Mouse (Mus musculus) neural tube, embryonic 14.5 days (tissue): ENCODE data around the gene Atrip. TPM values are rescaled to one million over a fixed set of nuclear protein-coding genes. Genes with fewer than 3 reads are reported as not detected.

Experiments used
- ATAC-seq: fragments of 200-750 bp; cut with Nextera tagmentation; 2 replicates; pipeline ENCODE4 v1.8.0; 2017; ENCODE audit warnings: low read depth, mild to moderate bottlenecking, moderate TSS enrichment, moderate library complexity
- H3K27ac ChIP-seq: fragments of 300-500 bp; sonication (generic); 2 replicates; pipeline ENCODE4 v1.5.1; 2014; ENCODE audit warnings: low read depth, mild to moderate bottlenecking, control low read depth, low read length, moderate library complexity, mixed read lengths
- H3K27me3 ChIP-seq: fragments of 300-500 bp; sonication (generic); 2 replicates; pipeline ENCODE4 v1.6.1; 2014; ENCODE audit warnings: low read length; ENCODE audit not compliant: control insufficient read depth, insufficient read depth
- H3K36me3 ChIP-seq: fragments of 300-500 bp; sonication (generic); 2 replicates; pipeline ENCODE4 v1.6.1; 2014; ENCODE audit warnings: low read length, mixed read lengths; ENCODE audit not compliant: control insufficient read depth, insufficient read depth
- H3K4me1 ChIP-seq: fragments of 300-500 bp; sonication (generic); 2 replicates; pipeline ENCODE4 v1.6.1; 2014; ENCODE audit warnings: low read length; ENCODE audit not compliant: control insufficient read depth, insufficient read depth
- H3K4me2 ChIP-seq: fragments of 300-500 bp; sonication (generic); 2 replicates; pipeline ENCODE4 v1.6.1; 2014; ENCODE audit warnings: mild to moderate bottlenecking, low read depth, low read length, control low read depth
- H3K4me3 ChIP-seq: fragments of 300-500 bp; sonication (generic); 2 replicates; pipeline ENCODE4 v1.5.1; 2014; ENCODE audit warnings: low read depth, low read length, control low read depth, mixed read lengths
- H3K9ac ChIP-seq: fragments of 300-500 bp; sonication (generic); replicated peaks from 2 replicates; pipeline ENCODE4 v1.6.1; 2014; ENCODE audit warnings: low read depth, mild to moderate bottlenecking, control low read depth, low read length, mixed read lengths
- H3K9me3 ChIP-seq: fragments of 300-500 bp; sonication (generic); 2 replicates; pipeline ENCODE4 v1.6.1; 2016; ENCODE audit warnings: low read length; ENCODE audit not compliant: control insufficient read depth
- WGBS: fragments of 180-500 bp; shearing (Covaris S2); extraction: QIAGEN DNeasy Blood & Tissue Kit; methylation state at CpG from one replicate; pipeline ENCODE4 v1.1.7; 2014; 5-methylcytosine and 5-hydroxymethylcytosine counted together
- polyA plus RNA-seq: library from polyadenylated mRNA; unstranded; fragments of >200 nt; fragmentation: Nextera tagmentation; extraction: Ambion mirVana; gene quantifications from 2 replicates; pipeline ENCODE4 v1.2.1, GENCODE M21; 2014

Gene Atrip
- polyA plus RNA-seq, 1 experiment from 2014 or later = 34.8 TPM

GRCm38 (mm10) chr9:109095137-109095982 is 21.4 kb upstream of the Atrip start, which contains the start of gene Plxnb1:
Plxnb1 (plus strand) TSS chr9:109095389.
- H3K4me1 ChIP-seq = peaks cover 41% of the 10 kb centered on the region
- peak within 1 kb of the TSS; percentile 100 for H3K27ac ChIP-seq
- H3K4me2 ChIP-seq = peak within 1 kb of the TSS; percentile 95
- H3K27me3 ChIP-seq = no peaks in the 10 kb centered on the region
- H3K36me3 ChIP-seq = peaks cover 11% of the 10 kb centered on the region
- H3K9me3 ChIP-seq = no peaks in the 10 kb centered on the region
- peak within 1 kb of the TSS; percentile 78 for H3K4me3 ChIP-seq
- under 1% methylated on average over 88 of the region's 102 CpGs for WGBS
- peak; percentile 62 for ATAC-seq
- H3K9ac ChIP-seq = peak within 1 kb of the TSS; percentile 95

DNA sequence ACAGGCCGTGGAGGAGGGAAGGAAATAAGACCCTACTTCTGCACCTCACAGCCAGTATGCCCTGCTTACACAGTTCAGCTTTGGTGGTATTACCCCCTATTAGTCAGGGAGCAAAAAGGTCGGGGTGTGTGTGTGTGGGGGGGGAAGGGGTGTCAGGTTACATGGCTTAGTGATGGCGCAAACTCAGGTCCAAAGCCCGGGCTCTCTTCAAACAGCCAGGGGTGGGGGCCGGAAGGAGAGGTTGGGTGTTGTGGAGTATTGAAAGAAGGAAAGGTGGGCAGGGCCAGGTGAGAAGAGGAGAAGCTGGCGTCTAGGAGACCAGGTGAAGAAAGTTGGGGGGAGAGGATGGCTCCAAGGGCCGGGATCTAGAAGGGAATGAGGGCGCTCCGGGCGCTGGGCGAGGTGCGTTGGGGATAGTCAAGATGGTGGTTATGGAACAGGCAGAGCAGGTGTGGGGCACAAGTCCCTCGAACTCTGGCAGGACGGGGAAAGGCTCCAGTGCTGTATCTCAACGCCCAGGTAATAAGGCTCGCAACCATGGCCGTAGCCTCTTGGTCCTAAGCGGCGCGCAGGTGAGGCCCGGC is 20.7 kb upstream of the Atrip start:
- peak overlapping the region; percentile 100 for H3K27ac ChIP-seq
- H3K9me3 ChIP-seq = no peaks in the 10 kb centered on the region
- peaks cover 4% of the 10 kb centered on the region for H3K36me3 ChIP-seq
- peak overlapping the region; percentile 78 for H3K4me3 ChIP-seq
- ATAC-seq = no peak; the same call in 1 of the 2 replicates
- peaks cover 41% of the 10 kb centered on the region for H3K4me1 ChIP-seq
- peak overlapping the region; percentile 95 for H3K9ac ChIP-seq
- 2% methylated on average over 21 of the region's 21 CpGs for WGBS
- H3K27me3 ChIP-seq = no peaks in the 10 kb centered on the region
- H3K4me2 ChIP-seq = peak overlapping the region; percentile 95

DNA sequence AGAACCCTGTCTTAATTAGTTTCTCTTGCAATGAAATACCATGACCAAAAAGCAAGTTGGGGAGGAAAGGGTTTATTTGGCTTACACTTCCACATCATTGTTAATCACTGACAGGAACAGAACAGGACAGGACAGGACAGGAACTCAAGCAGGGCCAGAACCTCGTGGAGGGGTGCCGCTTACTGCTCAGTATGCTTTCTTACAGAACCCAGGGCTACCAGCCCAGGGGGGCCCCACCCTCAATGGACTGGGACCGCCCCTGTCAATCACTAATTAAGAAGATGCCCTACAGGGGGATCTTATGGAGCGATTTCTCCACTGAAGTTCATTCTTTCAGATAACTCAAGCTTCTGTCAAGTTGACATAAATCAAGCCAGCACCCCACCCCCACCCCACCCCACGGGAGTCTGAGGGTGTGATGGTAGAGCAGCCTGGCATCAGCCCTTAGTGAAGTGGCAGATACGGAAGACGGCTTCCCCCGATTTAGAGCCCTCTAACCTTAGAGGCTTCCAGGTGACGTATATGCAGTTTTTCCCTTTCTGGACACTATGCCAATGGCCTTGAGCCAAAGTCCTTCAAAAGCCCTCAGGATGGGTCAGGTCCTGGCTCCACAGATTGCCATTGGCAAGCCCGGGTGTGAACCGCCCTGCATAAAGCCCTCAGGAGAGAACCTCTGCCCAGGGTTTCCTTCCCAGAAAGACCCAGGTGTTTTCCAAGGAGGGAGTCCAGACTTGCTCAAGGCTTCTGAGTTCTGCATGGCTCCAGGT is 20.0 kb upstream of the Atrip start:
- no peak for ATAC-seq
- H3K27me3 ChIP-seq = no peaks in the 10 kb centered on the region
- peak overlapping the region; percentile 95 for H3K4me2 ChIP-seq
- H3K4me1 ChIP-seq = peaks cover 37% of the 10 kb centered on the region
- WGBS = 17% methylated on average over 11 of the region's 11 CpGs
- peak overlapping the region; percentile 95 for H3K9ac ChIP-seq
- peak overlapping the region; percentile 78; the same call in 1 of the 2 replicates for H3K4me3 ChIP-seq
- 0 out of 2 replicates have a peak, but pooled peaks cover 3% of the 10 kb centered on the region for H3K36me3 ChIP-seq
- H3K9me3 ChIP-seq = no peaks in the 10 kb centered on the region
- H3K27ac ChIP-seq = peak overlapping the region; percentile 100

DNA sequence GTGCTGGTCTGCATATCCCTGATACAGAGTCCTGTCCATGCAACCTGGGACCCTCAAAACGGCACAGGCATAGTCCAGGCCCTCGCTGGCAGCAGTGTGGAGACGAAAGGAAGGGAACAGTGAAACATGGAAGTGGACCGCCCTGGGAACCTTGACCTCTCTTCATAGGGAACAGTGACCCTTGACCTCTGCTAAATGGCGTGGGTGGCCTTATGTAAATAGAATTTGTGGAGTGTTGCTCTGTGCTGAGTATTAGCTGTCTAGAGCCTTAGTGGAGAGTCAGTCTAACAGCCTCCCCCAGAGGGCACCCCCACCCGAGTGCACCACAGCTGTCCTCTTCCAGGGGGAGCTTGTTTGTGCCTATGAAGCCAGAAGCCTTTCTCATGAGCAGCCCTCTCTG is 18.9 kb upstream of the Atrip start:
- no peaks in the 10 kb centered on the region for H3K9me3 ChIP-seq
- WGBS = 54% methylated on average over 6 of the region's 6 CpGs
- no peak overlapping the region for H3K27ac ChIP-seq
- ATAC-seq = no peak
- H3K36me3 ChIP-seq = 0 out of 2 replicates have a peak, but pooled peaks cover 3% of the 10 kb centered on the region
- no peaks in the 10 kb centered on the region for H3K27me3 ChIP-seq
- H3K4me2 ChIP-seq = no peak overlapping the region
- peaks cover 27% of the 10 kb centered on the region for H3K4me1 ChIP-seq
- no peak overlapping the region for H3K9ac ChIP-seq
- no peak overlapping the region for H3K4me3 ChIP-seq

- 86% methylated on average over 8 of the region's 8 CpGs for WGBS
- no peaks in the 10 kb centered on the region for H3K27me3 ChIP-seq
- no peak overlapping the region for H3K4me2 ChIP-seq
- peaks cover 17% of the 10 kb centered on the region for H3K4me1 ChIP-seq
- H3K9me3 ChIP-seq = no peaks in the 10 kb centered on the region
- ATAC-seq = no peak
- H3K9ac ChIP-seq = no peak overlapping the region
- no peak overlapping the region for H3K4me3 ChIP-seq
- H3K36me3 ChIP-seq = 0 out of 2 replicates have a peak, but pooled peaks cover 3% of the 10 kb centered on the region
- no peak overlapping the region for H3K27ac ChIP-seq
These were observed 17.9 kb upstream of the Atrip start for GRCm38 (mm10) chr9:109091802-109092201.

DNA sequence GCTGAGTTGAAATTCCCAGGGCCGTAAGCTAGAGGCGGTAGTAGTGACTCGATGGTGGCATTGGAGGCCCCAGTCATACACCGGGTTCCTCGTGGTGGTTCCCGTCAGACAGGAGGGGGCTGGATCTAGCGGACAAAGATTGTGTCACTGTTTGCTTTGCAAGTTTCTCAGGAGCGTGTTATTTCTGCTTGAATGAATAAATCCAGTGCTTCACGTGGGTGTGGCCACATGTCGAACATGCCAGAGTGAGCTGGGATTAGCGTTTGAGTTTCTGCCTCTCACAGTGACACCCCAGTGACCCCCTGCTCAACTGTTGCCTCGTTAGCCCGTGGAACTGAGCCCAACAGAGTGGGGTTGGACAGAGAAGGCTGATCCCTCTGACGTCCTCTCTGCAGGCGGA is 16.5 kb upstream of the Atrip start:
- 69% methylated on average over 15 of the region's 15 CpGs for WGBS
- Histone ChIP-seq H3K4me1 (peaks cover 10% of the 10 kb centered on the region; the same call in 1 of the 2 replicates), H3K9ac (no peak overlapping the region), H3K27me3 (no peaks in the 10 kb centered on the region), H3K9me3 (no peaks in the 10 kb centered on the region), H3K27ac (no peak overlapping the region), H3K4me2 (no peak overlapping the region), H3K36me3 (0 out of 2 replicates have a peak, but pooled peaks cover 3% of the 10 kb centered on the region), H3K4me3 (no peak overlapping the region)
- no peak for ATAC-seq

GRCm38 (mm10) chr9:109087987-109088386 is 14.1 kb upstream of the Atrip start:
- no peak overlapping the region for H3K9ac ChIP-seq
- H3K36me3 ChIP-seq = 0 out of 2 replicates have a peak, but pooled peaks cover 3% of the 10 kb centered on the region
- no peak overlapping the region for H3K4me3 ChIP-seq
- H3K4me2 ChIP-seq = no peak overlapping the region
- no peak for ATAC-seq
- H3K4me1 ChIP-seq = peaks cover 6% of the 10 kb centered on the region
- WGBS = 15% methylated on average over 5 of the region's 5 CpGs
- H3K27me3 ChIP-seq = no peaks in the 10 kb centered on the region
- no peaks in the 10 kb centered on the region for H3K9me3 ChIP-seq
- no peak overlapping the region for H3K27ac ChIP-seq

DNA sequence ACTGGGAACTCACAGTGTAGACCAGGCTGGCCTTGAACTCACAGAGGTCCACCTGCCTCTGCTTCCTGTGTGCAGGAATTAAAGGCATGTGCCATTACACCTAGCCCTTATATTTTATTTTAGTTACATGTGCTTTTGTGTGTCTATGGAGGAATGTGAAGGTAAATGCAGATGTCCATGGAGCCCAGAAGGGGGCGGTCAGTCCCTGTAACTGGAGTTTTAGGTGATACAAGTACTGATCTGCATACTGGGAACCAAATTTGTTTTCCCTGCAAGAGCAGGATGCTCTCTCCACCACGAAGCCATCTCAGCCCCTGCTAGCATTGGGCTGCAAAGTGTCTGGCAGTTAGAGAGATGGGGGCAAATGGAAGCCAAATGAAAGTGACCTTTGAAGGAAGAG is 11.0 kb upstream of the Atrip start:
- Histone ChIP-seq H3K9me3 (no peaks in the 10 kb centered on the region), H3K27me3 (no peaks in the 10 kb centered on the region), H3K4me2 (no peak overlapping the region), H3K9ac (no peak overlapping the region), H3K27ac (no peak overlapping the region), H3K4me3 (no peak overlapping the region), H3K4me1 (peaks cover 19% of the 10 kb centered on the region), H3K36me3 (no peaks in the 10 kb centered on the region)
- ATAC-seq = no peak
- 5% methylated on average over 2 of the region's 2 CpGs for WGBS
